Mouse (Mus musculus): ENCODE results near the gene Tube1.
"Not testable (repeated sequence)": the region's sequence is repeated elsewhere in the genome, so short reads cannot be mapped to it uniquely, and the experiment has no call there.

DNA sequence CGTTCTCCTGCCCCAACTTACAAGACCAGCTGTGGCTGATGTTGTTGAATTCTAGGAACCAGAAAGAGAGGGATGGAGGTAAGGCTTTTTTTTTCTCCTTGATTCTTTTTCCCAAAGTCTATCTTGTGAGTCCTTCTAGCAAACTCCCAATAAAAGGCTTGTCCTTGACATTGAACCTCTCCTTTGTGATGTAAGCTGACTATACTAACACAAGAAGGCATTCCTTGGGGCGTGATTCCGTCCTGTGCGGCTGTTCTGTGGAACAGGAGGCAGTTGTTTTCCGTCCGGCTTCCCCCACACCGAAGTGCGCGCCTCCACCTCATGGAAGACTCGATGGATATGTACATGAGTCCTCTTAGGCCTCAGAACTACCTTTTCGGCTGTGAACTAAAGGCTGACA, 64.4 kb downstream of the Tube1 start:
- TF ChIP-seq CTCF, POLR2A (IDR thresholded peaks at IDR 0.05; ENCODE audit: insufficient read depth, low read depth, low read length): not testable (repeated sequence)
